Mouse (Mus musculus) brain, embryonic 14.5 days (tissue): ENCODE data around the gene Vmac.

ENCODE experiments used
- CTCF ChIP-seq: fragments of 200-500 bp; IDR thresholded peaks from 2 replicates; pipeline ENCODE4 v1.5.1; 2012; ENCODE audit warnings: inconsistent platforms, mild to moderate bottlenecking, moderate library complexity, borderline replicate concordance; ENCODE audit not compliant: insufficient read depth, insufficient read length; ENCODE audit errors: extremely low read depth
- POLR2A ChIP-seq: fragments of 200-500 bp; IDR thresholded peaks from 2 replicates; pipeline ENCODE4 v1.6.1; 2012; ENCODE audit warnings: mild to moderate bottlenecking, inconsistent platforms, borderline replicate concordance; ENCODE audit not compliant: poor library complexity, insufficient read depth, insufficient read length, severe bottlenecking; ENCODE audit errors: extremely low read depth

GRCm38 (mm10) chr17:56669766-56670165 is 48.1 kb downstream of the Vmac start:
- TF ChIP-seq POLR2A (no peak), CTCF (no peak)
